Mouse (Mus musculus) MEL (cell line): Measurements from ENCODE around the gene Siae.

Experiments used
- RCOR1 ChIP-seq: IDR thresholded peaks from 2 replicates; pipeline ENCODE4 v1.6.1; 2012; ENCODE audit warnings: low read depth, mild to moderate bottlenecking, inconsistent platforms, low read length, improper control_type of control experiment
- TBP ChIP-seq: IDR thresholded peaks from 2 replicates; pipeline ENCODE4 v1.8.0; 2011; ENCODE audit warnings: low read depth, low read length, improper control_type of control experiment
- ZNF384 ChIP-seq: IDR thresholded peaks from 2 replicates; pipeline ENCODE4 v1.6.1; 2012; ENCODE audit warnings: low read depth, mild to moderate bottlenecking, inconsistent platforms, low read length, improper control_type of control experiment

- no peak for TF ChIP-seq TBP
- TF ChIP-seq ZNF384, result peak; percentile 88
- no peak for TF ChIP-seq RCOR1
Measured at GRCm38 (mm10) chr9:37560617-37561016, 5.1 kb downstream of the Siae start.
